Comparison of ENCODE assay signal across 8 mouse cellular contexts in genomic region chr19:45953286-45953685, GRCm38 (mm10). TPM values are rescaled to one million over a fixed set of nuclear protein-coding genes. Genes with fewer than 3 reads are reported as not detected.
DNase-seq lines count a peak whose midpoint lies in the region; ATAC-seq and TF ChIP-seq lines count a peak whose summit lies in the region.
"Had no signal": no experiment of that assay in that cellular context is flagged by ENCODE, and none has a peak within 500 bp of the region (broad histone marks: within the 10 kb centered on the region; RNA-seq: fewer than 3 reads in every experiment).

No protein-coding gene starts in this region.

- H3K27me3 ChIP-seq in E14TG2a.4 (ENCODE audit: insufficient read depth, low read length) = no peaks in the 10 kb centered on the region
- no peaks in the 10 kb centered on the region for H3K27me3 ChIP-seq in hindbrain, embryonic 14.5 days (ENCODE audit: control insufficient read depth, insufficient read depth, low read length)
- H3K27me3 ChIP-seq: liver, embryonic 15.5 days had no signal

- peak; percentile 6 to 7 for DNase-seq in kidney, adult 8-10 months
- DNase-seq in kidney, adult 11 months = no peak
- peak; percentile 68 for DNase-seq in NIH3T3 (ENCODE audit: low read depth)
- peak; percentile 77 for DNase-seq in hindbrain, embryonic 14.5 days (ENCODE audit: low spot score)
- DNase-seq in naive thymus-derived CD4-positive, alpha-beta T cell, adult 2 months (ENCODE audit: low read depth) = peak; percentile 65

- peak; percentile 97 for TF ChIP-seq CTCF in E14TG2a.4 (conservative IDR thresholded peaks at IDR 0.05; ENCODE audit: low read length)

- H3K4me2 ChIP-seq in hindbrain, embryonic 14.5 days (replicated peaks) = no peak overlapping the region
- H3K4me2 ChIP-seq: liver, embryonic 15.5 days had no signal

- H3K36me3 ChIP-seq in E14TG2a.4 (ENCODE audit: insufficient read depth, low read length) = peaks cover 68% of the 10 kb centered on the region
- peaks cover 68% of the 10 kb centered on the region for H3K36me3 ChIP-seq in hindbrain, embryonic 14.5 days (replicated peaks; ENCODE audit: control insufficient read depth, insufficient read depth)
- H3K36me3 ChIP-seq: liver, embryonic 15.5 days had no signal

- no peak overlapping the region for H3K9ac ChIP-seq in hindbrain, embryonic 14.5 days
- H3K9ac ChIP-seq: liver, embryonic 15.5 days had no signal

- H3K9me3 ChIP-seq in E14TG2a.4 (ENCODE audit: low read length) = no peaks in the 10 kb centered on the region
- no peaks in the 10 kb centered on the region for H3K9me3 ChIP-seq in hindbrain, embryonic 14.5 days (ENCODE audit: control insufficient read depth, low read length)
- H3K9me3 ChIP-seq: liver, embryonic 15.5 days had no signal

- no peak overlapping the region for H3K27ac ChIP-seq in hindbrain, embryonic 14.5 days
- H3K27ac ChIP-seq: liver, embryonic 15.5 days had no signal

- 6% methylated on average over 3 of the region's 3 CpGs for WGBS in hindbrain, embryonic 14.5 days

- no peaks in the 10 kb centered on the region for H3K4me1 ChIP-seq in E14TG2a.4 (replicated peaks; ENCODE audit: low read depth, low read length)
- no peaks in the 10 kb centered on the region for H3K4me1 ChIP-seq in hindbrain, embryonic 14.5 days (replicated peaks; ENCODE audit: control insufficient read depth, insufficient read depth, low read length)
- H3K4me1 ChIP-seq: liver, embryonic 15.5 days had no signal

- H3K4me3 ChIP-seq in E14TG2a.4 (replicated peaks; ENCODE audit: low read length) = no peak overlapping the region
- H3K4me3 ChIP-seq in hindbrain, embryonic 14.5 days (replicated peaks; ENCODE audit: low read length) = no peak overlapping the region
- H3K4me3 ChIP-seq: liver, embryonic 15.5 days had no signal

- ATAC-seq in hindbrain, embryonic 14.5 days (ENCODE audit: low FRiP score) = no peak
- ATAC-seq in megakaryocyte-erythroid progenitor cell, adult 5-6 weeks (replicated peaks; ENCODE audit: low FRiP score, low TSS enrichment, poor library complexity, severe bottlenecking) = no peak; the same call in 1 of the 2 replicates

RNA-seq across cellular contexts. Expression of gene Armh3, which starts 45.0 kb away (rescaled TPM):
- polyA plus RNA-seq in hindbrain, embryonic 14.5 days (2014; fragmentation: Nextera tagmentation; extraction: Ambion mirVana) = 17.7 and 18.7 TPM in 2 replicates
- total RNA-seq in megakaryocyte-erythroid progenitor cell, adult 5-6 weeks (2014; fragmentation: Nextera tagmentation) = 5.6 and 10.5 TPM in 2 replicates
- 4.6 and 8.2 TPM in 2 replicates for total RNA-seq in megakaryocyte-erythroid progenitor cell, adult 5-6 weeks (2017)

RNA-seq across cellular contexts. Expression of gene Hps6, which starts 50.0 kb away (rescaled TPM):
- polyA plus RNA-seq in hindbrain, embryonic 14.5 days (2014; fragmentation: Nextera tagmentation; extraction: Ambion mirVana) = 2.9 and 3.1 TPM in 2 replicates
- total RNA-seq in megakaryocyte-erythroid progenitor cell, adult 5-6 weeks (2014; fragmentation: Nextera tagmentation) = 0.55 and 2.1 TPM in 2 replicates
- total RNA-seq in megakaryocyte-erythroid progenitor cell, adult 5-6 weeks (2017) = 2.0 and 3.8 TPM in 2 replicates
